Mouse (Mus musculus) MEL (cell line): ENCODE results near the gene Galnt14. TPM values are rescaled to one million over a fixed set of nuclear protein-coding genes. Genes with fewer than 3 reads are reported as not detected.

Experiments
- DNase-seq: peaks from one replicate; pipeline ENCODE4 v3.0.0; 2011; ENCODE audit warnings: low read depth, low spot score
- H3K27ac ChIP-seq: 2 replicates; pipeline ENCODE4 v1.5.1; 2012; ENCODE audit warnings: low read depth, mild to moderate bottlenecking, control low read depth, low read length, moderate library complexity; ENCODE audit not compliant: control insufficient read depth
- H3K27me3 ChIP-seq, 2 experiments: fragments of 150-350 bp in 1 of 2; sonication (generic) in 1 of 2; 2 replicates each; pipeline ENCODE4 v1.6.1; 2012; ENCODE audit warnings: low read length in 2 of 2, mild to moderate bottlenecking in 2 of 2, improper control_type of control experiment in 1 of 2, moderate library complexity in 1 of 2; ENCODE audit not compliant: insufficient read depth in 2 of 2, control insufficient read depth in 1 of 2
- H3K36me3 ChIP-seq, 2 experiments: 2 replicates each; pipeline ENCODE4 v1.6.1; 2012 to 2014; ENCODE audit warnings: low read length in 2 of 2, improper control_type of control experiment in 1 of 2, inconsistent platforms in 1 of 2, mild to moderate bottlenecking in 1 of 2; ENCODE audit not compliant: insufficient read depth in 2 of 2, control insufficient read depth in 1 of 2
- H3K4me1 ChIP-seq, 2 experiments: fragments of 150-350 bp in 1 of 2; sonication (generic) in 1 of 2; 2 replicates each; pipeline ENCODE4 v1.6.1; 2012; ENCODE audit warnings: low read length in 2 of 2, improper control_type of control experiment in 1 of 2, mild to moderate bottlenecking in 1 of 2; ENCODE audit not compliant: insufficient read depth in 2 of 2, control insufficient read depth in 1 of 2
- H3K4me3 ChIP-seq, 2 experiments: fragments of 150-350 bp in 1 of 2; sonication (generic) in 1 of 2; 2 replicates each; pipeline ENCODE4 v1.5.1; 2012; ENCODE audit warnings: low read depth in 2 of 2, low read length in 2 of 2, mild to moderate bottlenecking in 2 of 2, moderate library complexity in 2 of 2, control low read depth in 1 of 2, improper control_type of control experiment in 1 of 2; ENCODE audit not compliant: control insufficient read depth in 1 of 2, insufficient read depth in 1 of 2
- H3K79me2 ChIP-seq: 2 replicates; pipeline ENCODE4 v1.6.1; 2012; ENCODE audit warnings: mild to moderate bottlenecking, low read length, moderate library complexity; ENCODE audit not compliant: control insufficient read depth, poor library complexity, insufficient read depth
- H3K9ac ChIP-seq: 2 replicates; pipeline ENCODE4 v1.6.1; 2012; ENCODE audit warnings: low read depth, mild to moderate bottlenecking, control low read depth, low read length, moderate library complexity; ENCODE audit not compliant: control insufficient read depth, poor library complexity, severe bottlenecking
- H3K9me3 ChIP-seq: fragments of 150-350 bp; sonication (generic); replicated peaks from 2 replicates; pipeline ENCODE4 v1.6.1; 2012; ENCODE audit warnings: mild to moderate bottlenecking, low read length, improper control_type of control experiment, moderate library complexity; ENCODE audit not compliant: insufficient read depth
- BHLHE40 ChIP-seq: IDR thresholded peaks from 2 replicates; pipeline ENCODE4 v1.6.1; 2012; ENCODE audit warnings: low read depth, mild to moderate bottlenecking, inconsistent platforms, low read length, improper control_type of control experiment, borderline replicate concordance
- CHD1 ChIP-seq: IDR thresholded peaks from 2 replicates; pipeline ENCODE4 v1.6.1; 2012; ENCODE audit warnings: low read depth, mild to moderate bottlenecking, inconsistent platforms, low read length, improper control_type of control experiment
- E2F4 ChIP-seq: IDR thresholded peaks from 2 replicates; pipeline ENCODE4 v1.6.1; 2011; ENCODE audit warnings: low read depth, low read length, improper control_type of control experiment, borderline replicate concordance
- ELF1 ChIP-seq: IDR thresholded peaks from 2 replicates; pipeline ENCODE4 v1.6.1; 2014; ENCODE audit warnings: low read depth, mild to moderate bottlenecking, inconsistent platforms, low read length, improper control_type of control experiment, moderate library complexity
- GATA1 ChIP-seq: IDR thresholded peaks from 2 replicates; pipeline ENCODE4 v1.6.1; 2011; ENCODE audit warnings: low read depth, low read length, improper control_type of control experiment
- HCFC1 ChIP-seq: IDR thresholded peaks from 2 replicates; pipeline ENCODE4 v1.6.1; 2012; ENCODE audit warnings: low read depth, mild to moderate bottlenecking, inconsistent platforms, low read length, improper control_type of control experiment, moderate library complexity
- MAFK ChIP-seq: IDR thresholded peaks from 2 replicates; pipeline ENCODE4 v1.6.1; 2011; ENCODE audit warnings: low read depth, mild to moderate bottlenecking, low read length, improper control_type of control experiment, borderline replicate concordance
- MAX ChIP-seq: IDR thresholded peaks from 2 replicates; pipeline ENCODE4 v1.6.1; 2011; ENCODE audit warnings: low read length, improper control_type of control experiment
- MXI1 ChIP-seq: IDR thresholded peaks from 2 replicates; pipeline ENCODE4 v1.6.1; 2011; ENCODE audit warnings: mild to moderate bottlenecking, low read depth, low read length, improper control_type of control experiment
- MYB ChIP-seq: IDR thresholded peaks from 2 replicates; pipeline ENCODE4 v1.6.1; 2011; ENCODE audit warnings: mild to moderate bottlenecking, low read depth, low read length, improper control_type of control experiment
- MYC ChIP-seq: IDR thresholded peaks from 2 replicates; pipeline ENCODE4 v1.6.1; 2011; ENCODE audit warnings: low read depth, mild to moderate bottlenecking, low read length, improper control_type of control experiment, moderate library complexity
- NRF1 ChIP-seq: IDR thresholded peaks from 2 replicates; pipeline ENCODE4 v1.6.1; 2014; ENCODE audit warnings: low read depth, mild to moderate bottlenecking, inconsistent platforms, low read length, improper control_type of control experiment, moderate library complexity; ENCODE audit not compliant: poor library complexity, insufficient read depth, severe bottlenecking
- POLR2A ChIP-seq, 2 experiments: IDR thresholded peaks; 2 replicates each; pipeline ENCODE4 v1.6.1; 2011 to 2012; ENCODE audit warnings: low read length in 2 of 2, mild to moderate bottlenecking in 2 of 2, control low read depth in 1 of 2, improper control_type of control experiment in 1 of 2, low read depth in 1 of 2, moderate library complexity in 1 of 2; ENCODE audit not compliant: control insufficient read depth in 1 of 2, insufficient read depth in 1 of 2, poor library complexity in 1 of 2
- POLR2AphosphoS2 ChIP-seq: IDR thresholded peaks from 2 replicates; pipeline ENCODE4 v1.6.1; 2011; ENCODE audit warnings: low read length, improper control_type of control experiment
- POLR2AphosphoS5 ChIP-seq: IDR thresholded peaks from 2 replicates; pipeline ENCODE4 v1.6.1; 2012; ENCODE audit warnings: low read depth, borderline replicate concordance, mild to moderate bottlenecking, inconsistent platforms, low read length, moderate library complexity, mixed read lengths
- RAD21 ChIP-seq: IDR thresholded peaks from 2 replicates; pipeline ENCODE4 v1.6.1; 2011; ENCODE audit warnings: mild to moderate bottlenecking, low read depth, low read length, improper control_type of control experiment
- RCOR1 ChIP-seq: IDR thresholded peaks from 2 replicates; pipeline ENCODE4 v1.6.1; 2012; ENCODE audit warnings: low read depth, mild to moderate bottlenecking, inconsistent platforms, low read length, improper control_type of control experiment
- SIN3A ChIP-seq: IDR thresholded peaks from 2 replicates; pipeline ENCODE4 v1.6.1; 2012; ENCODE audit warnings: low read length, improper control_type of control experiment, inconsistent platforms
- TAL1 ChIP-seq: IDR thresholded peaks from 2 replicates; pipeline ENCODE4 v1.6.1; 2012; ENCODE audit warnings: mild to moderate bottlenecking, inconsistent platforms, low read length, moderate library complexity, mixed read lengths
- TBP ChIP-seq: IDR thresholded peaks from 2 replicates; pipeline ENCODE4 v1.8.0; 2011; ENCODE audit warnings: low read depth, low read length, improper control_type of control experiment
- TCF12 ChIP-seq: IDR thresholded peaks from 2 replicates; pipeline ENCODE4 v1.6.1; 2014; ENCODE audit warnings: low read depth, mild to moderate bottlenecking, inconsistent platforms, low read length, improper control_type of control experiment, moderate library complexity
- USF1 ChIP-seq: IDR thresholded peaks from 2 replicates; pipeline ENCODE4 v1.6.1; 2014; ENCODE audit warnings: low read depth, mild to moderate bottlenecking, inconsistent platforms, low read length, improper control_type of control experiment, moderate library complexity
- ZC3H11A ChIP-seq: IDR thresholded peaks from 2 replicates; pipeline ENCODE4 v1.6.1; 2012; ENCODE audit warnings: low read depth, mild to moderate bottlenecking, inconsistent platforms, low read length, improper control_type of control experiment
- ZKSCAN1 ChIP-seq: IDR thresholded peaks from 2 replicates; pipeline ENCODE4 v1.6.1; 2012; ENCODE audit warnings: low read depth, mild to moderate bottlenecking, inconsistent platforms, low read length, improper control_type of control experiment, moderate library complexity
- ZMIZ1 ChIP-seq: IDR thresholded peaks from 2 replicates; pipeline ENCODE4 v1.6.1; 2012; ENCODE audit warnings: low read depth, mild to moderate bottlenecking, inconsistent platforms, low read length, improper control_type of control experiment, moderate library complexity
- ZNF384 ChIP-seq: IDR thresholded peaks from 2 replicates; pipeline ENCODE4 v1.6.1; 2012; ENCODE audit warnings: low read depth, mild to moderate bottlenecking, inconsistent platforms, low read length, improper control_type of control experiment
- polyA plus RNA-seq, 2 experiments: library from polyadenylated mRNA; stranded (reverse) in 1 of 2; unstranded in 1 of 2; fragments of >175 nt in 1 of 2; fragments of >200 nt in 1 of 2; gene quantifications; 2 replicates each; pipeline versions ENCODE4 v1.2.1 to v1.2.4; 2012; ENCODE audit warnings: low replicate concordance in 2 of 2, low read depth in 1 of 2; ENCODE audit not compliant: insufficient read length in 2 of 2, insufficient read depth in 1 of 2, missing spikeins in 1 of 2
- total RNA-seq: library from RNA; depleted of rRNA; stranded (reverse); fragments of 300-350 nt; gene quantifications from 2 replicates; pipeline ENCODE4 v1.2.3, GENCODE M21; 2012

The Galnt14 gene
- total and polyA plus RNA-seq, 3 experiments, result not detected

DNA sequence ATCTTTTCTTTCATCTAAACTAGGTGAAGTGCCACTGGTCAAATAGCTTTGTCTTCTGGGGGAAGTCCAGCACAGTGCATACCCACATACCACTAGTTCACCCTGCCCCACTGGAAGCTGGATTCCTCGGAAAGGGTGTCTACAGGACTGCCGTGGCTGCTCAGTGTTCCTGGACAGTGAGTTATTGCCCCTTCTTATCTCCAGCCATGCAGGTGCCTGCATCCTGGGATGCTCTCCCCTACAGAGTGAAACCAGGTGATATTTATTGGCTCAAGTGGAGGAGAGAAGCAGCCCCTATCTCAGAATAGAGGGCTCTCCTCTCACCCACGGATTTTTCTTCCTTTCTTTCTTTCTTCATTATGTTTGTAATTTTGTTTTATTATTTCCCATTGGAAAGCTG lies 222.9 kb downstream of the Galnt14 start:
- H3K79me2 ChIP-seq, result no peaks in the 10 kb centered on the region
- no peak overlapping the region for H3K4me3 ChIP-seq

GRCm38 (mm10) chr17:73477096-73478076 lies 232.9 kb downstream of the Galnt14 start:
- TF ChIP-seq E2F4 (no peak), ZNF384 (no peak), NRF1 (no peak), RAD21 (no peak), MAFK (no peak), SIN3A (no peak), ZMIZ1 (no peak), ELF1 (no peak), RCOR1 (no peak), MYB (no peak), GATA1 (no peak), MYC (no peak), POLR2AphosphoS2 (no peak), TBP (no peak), TAL1 (no peak), CHD1 (no peak), BHLHE40 (no peak), MAX (no peak), ZKSCAN1 (no peak), HCFC1 (no peak)
- Histone ChIP-seq H3K4me1 (no peaks in the 10 kb centered on the region), H3K4me3 (no peak overlapping the region), H3K27ac (no peak overlapping the region), H3K36me3 (no peaks in the 10 kb centered on the region), H3K79me2 (no peaks in the 10 kb centered on the region), H3K9ac (no peak overlapping the region), H3K9me3 (no peaks in the 10 kb centered on the region), H3K27me3 (no peaks in the 10 kb centered on the region)
- no peak for DNase-seq

More for the DNA sequence above, 222.9 kb downstream of the Galnt14 start:
- Histone ChIP-seq H3K4me1 (no peaks in the 10 kb centered on the region), H3K9me3 (no peaks in the 10 kb centered on the region), H3K27me3 (no peaks in the 10 kb centered on the region), H3K9ac (no peak overlapping the region), H3K27ac (no peak overlapping the region), H3K36me3 (no peaks in the 10 kb centered on the region)
- DNase-seq, result no peak
- TF ChIP-seq MXI1 (no peak), SIN3A (no peak), ZNF384 (no peak), E2F4 (no peak), ZC3H11A (no peak), MYB (no peak), ZKSCAN1 (no peak), USF1 (no peak), NRF1 (no peak), POLR2A (IDR thresholded peaks at IDR 0.05; ENCODE audit: control insufficient read depth in 1 of 2, insufficient read depth in 1 of 2, low read depth in 1 of 2, low read length in 2 of 2, poor library complexity in 1 of 2) (no peak), MAFK (no peak), POLR2AphosphoS5 (no peak), RAD21 (no peak), MAX (no peak), ELF1 (no peak), BHLHE40 (no peak), POLR2AphosphoS2 (no peak), TCF12 (no peak), TAL1 (no peak), MYC (no peak)
